Mouse (Mus musculus): ENCODE results near the gene Zdhhc14.

DNA sequence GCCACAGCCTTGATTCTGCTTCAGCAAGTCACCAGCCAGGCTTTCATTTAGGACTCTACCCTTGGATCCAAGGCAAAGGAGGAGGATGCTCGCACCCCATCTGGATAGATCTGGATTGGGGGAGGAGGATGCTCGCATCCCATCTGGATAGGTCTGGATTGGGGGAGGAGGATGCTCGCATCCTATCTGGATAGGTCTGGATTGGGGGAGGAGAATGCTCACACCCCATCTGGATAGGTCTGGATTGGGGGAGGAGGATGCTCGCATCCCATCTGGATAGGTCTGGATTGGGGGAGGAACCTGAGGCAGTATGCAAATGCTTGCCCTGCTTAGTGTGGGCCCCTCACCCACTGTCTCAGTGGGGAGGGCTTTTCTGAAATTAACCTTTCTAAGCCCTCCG lies 271.4 kb downstream of the Zdhhc14 start:
- no peak for TF ChIP-seq POLR2AphosphoS2 (IDR thresholded peaks at IDR 0.05; ENCODE audit: insufficient read length, low read depth)
- TF ChIP-seq POLR2A (IDR thresholded peaks at IDR 0.05; ENCODE audit: insufficient read length, low read depth): no peak
- TF ChIP-seq MYOG (IDR thresholded peaks at IDR 0.05; ENCODE audit: control insufficient read depth in 1 of 3, insufficient read depth in 1 of 3, insufficient read length in 2 of 3, low read depth in 2 of 3): no peak
- TF ChIP-seq CEBPB (IDR thresholded peaks at IDR 0.05; ENCODE audit: insufficient read depth, poor library complexity, severe bottlenecking): no peak
- TF ChIP-seq USF1 (IDR thresholded peaks at IDR 0.05; ENCODE audit: low read depth): no peak
- TF ChIP-seq E2F4 (IDR thresholded peaks at IDR 0.05; ENCODE audit: insufficient read depth): no peak
- no peak for TF ChIP-seq REST (IDR thresholded peaks at IDR 0.05; ENCODE audit: insufficient read depth, insufficient read length)
